18 mouse cellular contexts compared by ENCODE assay signal in genomic region chr2:162712394-162712793, GRCm38 (mm10). TPM values are rescaled to one million over a fixed set of nuclear protein-coding genes. Genes with fewer than 3 reads are reported as not detected.
"Had no signal": no experiment of that assay in that cellular context is flagged by ENCODE, and none has a peak within 500 bp of the region (broad histone marks: within the 10 kb centered on the region; RNA-seq: fewer than 3 reads in every experiment).

No protein-coding gene starts in this region.

- ATAC-seq: midbrain, embryonic 16.5 days had no signal

- H3K9ac ChIP-seq: lung, embryonic 14.5 days; midbrain, embryonic 12.5 days; neural tube, embryonic 13.5 days; neural tube, embryonic 15.5 days had no signal

- H3K4me2 ChIP-seq: lung, embryonic 14.5 days; midbrain, embryonic 12.5 days; neural tube, embryonic 13.5 days; neural tube, embryonic 15.5 days had no signal

- H3K27ac ChIP-seq: midbrain, embryonic 10.5 days; midbrain, embryonic 12.5 days; neural tube, embryonic 13.5 days; neural tube, embryonic 15.5 days had no signal

- DNase-seq: lung, adult 18-20 months; lung, postnatal 10 days; lung, postnatal 4 days; right cerebral cortex, adult 18-20 months; right cerebral cortex, postnatal 25 days; right cerebral cortex, postnatal 4 days; spleen, adult 18-20 months; thymus, adult 18-20 months; thymus, postnatal 14 days; thymus, postnatal 36 days had no signal

- H3K27me3 ChIP-seq: midbrain, embryonic 12.5 days; neural tube, embryonic 13.5 days; neural tube, embryonic 15.5 days had no signal

- H3K4me1 ChIP-seq: midbrain, embryonic 10.5 days; midbrain, embryonic 12.5 days; neural tube, embryonic 13.5 days; neural tube, embryonic 15.5 days had no signal

- H3K36me3 ChIP-seq: midbrain, embryonic 10.5 days; midbrain, embryonic 12.5 days; neural tube, embryonic 13.5 days; neural tube, embryonic 15.5 days had no signal

- H3K4me3 ChIP-seq: midbrain, embryonic 10.5 days; midbrain, embryonic 12.5 days; myocyte; neural tube, embryonic 13.5 days; neural tube, embryonic 15.5 days had no signal

- H3K9me3 ChIP-seq: midbrain, embryonic 10.5 days; midbrain, embryonic 12.5 days; neural tube, embryonic 13.5 days; neural tube, embryonic 15.5 days had no signal

RNA-seq across cellular contexts. Expression of gene Ptprt, which starts 51.4 kb away (rescaled TPM):
- total RNA-seq: megakaryocyte-erythroid progenitor cell, adult 5-6 weeks had no signal
